Mouse (Mus musculus): ENCODE measurements around the gene Igfbp2. TPM values are rescaled to one million over a fixed set of nuclear protein-coding genes. Genes with fewer than 3 reads are reported as not detected.
A peak's percentile ranks its signal among the peaks of the same experiment; 100 is the strongest.

Igfbp2 gene
- total and polyA plus RNA-seq, 2 experiments from 2014 or later, result 10.2 to 140 TPM

GRCm38 (mm10) chr1:72865900-72866299 is 41.6 kb downstream of the Igfbp2 start:
- H3K27ac ChIP-seq (ENCODE audit: low read depth), result no peak overlapping the region
- no peak for TF ChIP-seq EP300 (IDR thresholded peaks at IDR 0.05; ENCODE audit: low read depth)
- TF ChIP-seq CTCF (IDR thresholded peaks at IDR 0.05; ENCODE audit: low read depth), result peak; percentile 97
- DNase-seq (ENCODE audit: low spot score) (peak; percentile 73), ATAC-seq (ENCODE audit: insufficient read depth, low read depth) (0 out of 2 replicates have a peak, but pooled peaks have one; percentile 15)
- H3K4me1 ChIP-seq (ENCODE audit: control insufficient read depth, insufficient read depth), result peaks cover 18% of the 10 kb centered on the region
- no peak overlapping the region for H3K4me2 ChIP-seq (ENCODE audit: low read depth, low read length)
- no peaks in the 10 kb centered on the region for H3K27me3 ChIP-seq (ENCODE audit: control insufficient read depth, insufficient read depth, low read length)
- H3K36me3 ChIP-seq (replicated peaks; ENCODE audit: control insufficient read depth, insufficient read depth, low read length), result peaks cover 16% of the 10 kb centered on the region
- no peak overlapping the region for H3K9ac ChIP-seq (replicated peaks; ENCODE audit: low read depth, low read length)
- 31% methylated on average over 6 of the region's 6 CpGs for WGBS
- H3K9me3 ChIP-seq (replicated peaks; ENCODE audit: control insufficient read depth, low read length), result no peaks in the 10 kb centered on the region
- H3K4me3 ChIP-seq (ENCODE audit: low read depth, low read length), result no peak overlapping the region

- Histone ChIP-seq H3K36me3 (replicated peaks; ENCODE audit: control insufficient read depth, insufficient read depth, low read length) (peaks cover 11% of the 10 kb centered on the region), H3K9me3 (replicated peaks; ENCODE audit: control insufficient read depth, low read length) (no peaks in the 10 kb centered on the region), H3K4me3 (ENCODE audit: low read depth, low read length) (no peak overlapping the region), H3K9ac (replicated peaks; ENCODE audit: low read depth, low read length) (no peak overlapping the region), H3K27me3 (ENCODE audit: control insufficient read depth, insufficient read depth, low read length) (no peaks in the 10 kb centered on the region), H3K27ac (ENCODE audit: low read depth) (no peak overlapping the region), H3K4me2 (ENCODE audit: low read depth, low read length) (no peak overlapping the region), H3K4me1 (ENCODE audit: control insufficient read depth, insufficient read depth) (peaks cover 18% of the 10 kb centered on the region)
- ATAC-seq (ENCODE audit: insufficient read depth, low read depth) (no peak), DNase-seq (ENCODE audit: low spot score) (no peak)
- WGBS, result 69% methylated on average over 5 of the region's 5 CpGs
- TF ChIP-seq EP300 (IDR thresholded peaks at IDR 0.05; ENCODE audit: low read depth) (no peak), CTCF (IDR thresholded peaks at IDR 0.05; ENCODE audit: low read depth) (no peak)
These were observed 42.1 kb downstream of the Igfbp2 start for GRCm38 (mm10) chr1:72866417-72866816.

- ATAC-seq (ENCODE audit: insufficient read depth, low read depth), result no peak
- Histone ChIP-seq H3K9ac (replicated peaks; ENCODE audit: low read depth, low read length) (no peak overlapping the region), H3K27ac (ENCODE audit: low read depth) (no peak overlapping the region), H3K4me3 (ENCODE audit: low read depth, low read length) (no peak overlapping the region), H3K4me2 (ENCODE audit: low read depth, low read length) (no peak overlapping the region), H3K4me1 (ENCODE audit: control insufficient read depth, insufficient read depth) (peaks cover 21% of the 10 kb centered on the region), H3K36me3 (replicated peaks; ENCODE audit: control insufficient read depth, insufficient read depth, low read length) (peaks cover 10% of the 10 kb centered on the region), H3K27me3 (ENCODE audit: control insufficient read depth, insufficient read depth, low read length) (no peaks in the 10 kb centered on the region), H3K9me3 (replicated peaks; ENCODE audit: control insufficient read depth, low read length) (no peaks in the 10 kb centered on the region)
- WGBS, result 35% methylated on average over 1 of the region's 1 CpGs
- no peak for DNase-seq (ENCODE audit: low spot score)
- TF ChIP-seq CTCF (IDR thresholded peaks at IDR 0.05; ENCODE audit: low read depth) (no peak), EP300 (IDR thresholded peaks at IDR 0.05; ENCODE audit: low read depth) (no peak)
These were observed 43.0 kb downstream of the Igfbp2 start for GRCm38 (mm10) chr1:72867346-72867745.

GRCm38 (mm10) chr1:72868429-72869215 is 44.3 kb downstream of the Igfbp2 start:
- TF ChIP-seq EP300 (IDR thresholded peaks at IDR 0.05; ENCODE audit: low read depth) (no peak), CTCF (IDR thresholded peaks at IDR 0.05; ENCODE audit: low read depth) (no peak)
- WGBS, result 71% methylated on average over 10 of the region's 10 CpGs
- H3K27ac ChIP-seq (ENCODE audit: low read depth), result no peak overlapping the region
- H3K36me3 ChIP-seq (replicated peaks; ENCODE audit: control insufficient read depth, insufficient read depth, low read length), result peaks cover 3% of the 10 kb centered on the region; the same call in 1 of the 2 replicates
- DNase-seq (ENCODE audit: low spot score) (no peak), ATAC-seq (ENCODE audit: insufficient read depth, low read depth) (no peak)
- no peak overlapping the region for H3K9ac ChIP-seq (replicated peaks; ENCODE audit: low read depth, low read length)
- H3K9me3 ChIP-seq (replicated peaks; ENCODE audit: control insufficient read depth, low read length), result no peaks in the 10 kb centered on the region
- H3K4me3 ChIP-seq (ENCODE audit: low read depth, low read length), result no peak overlapping the region
- H3K4me1 ChIP-seq (ENCODE audit: control insufficient read depth, insufficient read depth), result peaks cover 24% of the 10 kb centered on the region
- peaks cover 4% of the 10 kb centered on the region; the same call in 1 of the 2 replicates for H3K27me3 ChIP-seq (ENCODE audit: control insufficient read depth, insufficient read depth, low read length)
- no peak overlapping the region for H3K4me2 ChIP-seq (ENCODE audit: low read depth, low read length)

GRCm38 (mm10) chr1:72869275-72869674 is 45.0 kb downstream of the Igfbp2 start:
- Histone ChIP-seq H3K9ac (replicated peaks; ENCODE audit: low read depth, low read length) (no peak overlapping the region), H3K27me3 (ENCODE audit: control insufficient read depth, insufficient read depth, low read length) (peaks cover 4% of the 10 kb centered on the region; the same call in 1 of the 2 replicates), H3K27ac (ENCODE audit: low read depth) (no peak overlapping the region), H3K4me1 (ENCODE audit: control insufficient read depth, insufficient read depth) (peaks cover 24% of the 10 kb centered on the region), H3K9me3 (replicated peaks; ENCODE audit: control insufficient read depth, low read length) (no peaks in the 10 kb centered on the region), H3K36me3 (replicated peaks; ENCODE audit: control insufficient read depth, insufficient read depth, low read length) (peaks cover 3% of the 10 kb centered on the region; the same call in 1 of the 2 replicates), H3K4me2 (ENCODE audit: low read depth, low read length) (no peak overlapping the region), H3K4me3 (ENCODE audit: low read depth, low read length) (no peak overlapping the region)
- TF ChIP-seq EP300 (IDR thresholded peaks at IDR 0.05; ENCODE audit: low read depth), result no peak
- no peak for TF ChIP-seq CTCF (IDR thresholded peaks at IDR 0.05; ENCODE audit: low read depth)
- DNase-seq (ENCODE audit: low spot score), result no peak
- ATAC-seq (ENCODE audit: insufficient read depth, low read depth), result no peak
